Mouse (Mus musculus): Measurements from ENCODE around the gene Pax2.

Pax2 gene

GRCm38 (mm10) chr19:44748271-44748670, 7.6 kb upstream of the Pax2 start:
- DNase-seq (ENCODE audit: low spot score in 2 of 2) = no peak

GRCm38 (mm10) chr19:44749061-44749990, 6.5 kb upstream of the Pax2 start:
- DNase-seq (ENCODE audit: low spot score in 2 of 2) = no peak

- DNase-seq (ENCODE audit: low spot score in 2 of 2) = no peak
These were observed 5.5 kb upstream of the Pax2 start for GRCm38 (mm10) chr19:44750051-44751041.

GRCm38 (mm10) chr19:44751042-44751441, 4.8 kb upstream of the Pax2 start:
- DNase-seq (ENCODE audit: low spot score in 2 of 2) = no peak

- DNase-seq (ENCODE audit: low spot score in 2 of 2) = no peak
These were observed 4.3 kb upstream of the Pax2 start for GRCm38 (mm10) chr19:44751551-44751950.

- no peak for DNase-seq (ENCODE audit: low spot score in 2 of 2)
These were observed 3.5 kb upstream of the Pax2 start for GRCm38 (mm10) chr19:44752056-44752940.

- DNase-seq (ENCODE audit: low spot score in 2 of 2) = no peak
These were observed 2.5 kb upstream of the Pax2 start for GRCm38 (mm10) chr19:44753361-44753760.

GRCm38 (mm10) chr19:44754461-44755377, 1.1 kb upstream of the Pax2 start:
- no peak for DNase-seq (ENCODE audit: low spot score in 2 of 2)

- DNase-seq (ENCODE audit: low spot score in 2 of 2) = no peak
These were observed 510 bp upstream of the Pax2 start for GRCm38 (mm10) chr19:44755378-44755692.

- no peak for DNase-seq (ENCODE audit: low spot score in 2 of 2)
These were observed 781 bp downstream of the Pax2 start for GRCm38 (mm10) chr19:44756421-44757230.

GRCm38 (mm10) chr19:44757231-44757871, 1.5 kb downstream of the Pax2 start:
- no peak for DNase-seq (ENCODE audit: low spot score in 2 of 2)

- no peak for DNase-seq (ENCODE audit: low spot score in 2 of 2)
These were observed 3.0 kb downstream of the Pax2 start for GRCm38 (mm10) chr19:44758846-44759245.

GRCm38 (mm10) chr19:44759531-44760118, 3.8 kb downstream of the Pax2 start:
- no peak for DNase-seq (ENCODE audit: low spot score in 2 of 2)

GRCm38 (mm10) chr19:44760259-44761131, 4.7 kb downstream of the Pax2 start:
- DNase-seq (ENCODE audit: low spot score in 2 of 2) = no peak

- no peak for DNase-seq (ENCODE audit: low spot score in 2 of 2)
These were observed 6.3 kb downstream of the Pax2 start for GRCm38 (mm10) chr19:44762121-44762621.

- DNase-seq (ENCODE audit: low spot score in 2 of 2) = no peak
These were observed 14.6 kb downstream of the Pax2 start for GRCm38 (mm10) chr19:44770268-44771050.

GRCm38 (mm10) chr19:44771499-44771898, 15.7 kb downstream of the Pax2 start:
- no peak for DNase-seq (ENCODE audit: low spot score in 2 of 2)

Data from spleen, postnatal 14 days (tissue).